Mouse (Mus musculus) stomach, embryonic 14.5 days (tissue): ENCODE data around the gene Sept9. TPM values are rescaled to one million over a fixed set of nuclear protein-coding genes. Genes with fewer than 3 reads are reported as not detected.
A peak's percentile ranks its signal among the peaks of the same experiment; 100 is the strongest.

ENCODE experiments used
- ATAC-seq: fragments of 200-750 bp; cut with Nextera tagmentation; 2 replicates; pipeline ENCODE4 v1.8.0; 2017; ENCODE audit warnings: low read depth, moderate TSS enrichment; ENCODE audit not compliant: insufficient number of reproducible peaks, insufficient read depth, low FRiP score
- H3K27ac ChIP-seq: fragments of 300-500 bp; sonication (generic); 2 replicates; pipeline ENCODE4 v1.5.1; 2014; ENCODE audit warnings: mild to moderate bottlenecking, low read length, moderate library complexity, mixed read lengths
- H3K27me3 ChIP-seq: fragments of 300-500 bp; sonication (generic); 2 replicates; pipeline ENCODE4 v1.6.1; 2014; ENCODE audit warnings: low read length, control low read depth, mixed read lengths; ENCODE audit not compliant: control insufficient read depth, insufficient read depth
- H3K36me3 ChIP-seq: fragments of 300-500 bp; sonication (generic); 2 replicates; pipeline ENCODE4 v1.6.1; 2014; ENCODE audit warnings: mild to moderate bottlenecking, control low read depth, low read length, moderate library complexity, mixed read lengths; ENCODE audit not compliant: control insufficient read depth, insufficient read depth
- H3K4me1 ChIP-seq: fragments of 300-500 bp; sonication (generic); 2 replicates; pipeline ENCODE4 v1.6.1; 2014; ENCODE audit warnings: low read length, control low read depth, mixed read lengths; ENCODE audit not compliant: control insufficient read depth, insufficient read depth
- H3K4me2 ChIP-seq: fragments of 300-500 bp; sonication (generic); replicated peaks from 2 replicates; pipeline ENCODE4 v1.6.1; 2014; ENCODE audit warnings: low read depth, low read length, control low read depth
- H3K4me3 ChIP-seq: fragments of 300-500 bp; sonication (generic); 2 replicates; pipeline ENCODE4 v1.5.1; 2014; ENCODE audit warnings: low read depth, low read length, control low read depth
- H3K9ac ChIP-seq: fragments of 300-500 bp; sonication (generic); replicated peaks from 2 replicates; pipeline ENCODE4 v1.6.1; 2014; ENCODE audit warnings: low read depth, mild to moderate bottlenecking, control low read depth, low read length, moderate library complexity, mixed read lengths
- H3K9me3 ChIP-seq: fragments of 300-500 bp; sonication (generic); 2 replicates; pipeline ENCODE4 v1.6.1; 2016; ENCODE audit warnings: low read depth, low read length, control low read depth; ENCODE audit not compliant: control insufficient read depth
- WGBS: fragments of 180-500 bp; shearing (Covaris S2); extraction: QIAGEN DNeasy Blood & Tissue Kit; methylation state at CpG from one replicate; pipeline ENCODE4 v1.1.7; 2014; 5-methylcytosine and 5-hydroxymethylcytosine counted together
- polyA plus RNA-seq: library from polyadenylated mRNA; unstranded; fragments of >200 nt; fragmentation: Nextera tagmentation; extraction: Ambion mirVana; gene quantifications from 2 replicates; pipeline ENCODE4 v1.2.1, GENCODE M21; 2014

Gene Sept9
- 106 and 109 TPM in 2 replicates for polyA plus RNA-seq

- no peaks in the 10 kb centered on the region for H3K9me3 ChIP-seq
- H3K9ac ChIP-seq, result peak within 1 kb of the TSS; percentile 46
- peak; percentile 42; the same call in 1 of the 2 replicates for ATAC-seq
- H3K4me2 ChIP-seq, result peak within 1 kb of the TSS; percentile 89
- H3K4me1 ChIP-seq, result peaks cover 16% of the 10 kb centered on the region
- no peaks in the 10 kb centered on the region for H3K36me3 ChIP-seq
- peak within 1 kb of the TSS; percentile 72; the same call in 1 of the 2 replicates for H3K27ac ChIP-seq
- 0 out of 2 replicates have a peak, but pooled peaks cover 3% of the 10 kb centered on the region for H3K27me3 ChIP-seq
- H3K4me3 ChIP-seq, result peak within 1 kb of the TSS; percentile 51
- under 1% methylated on average over 66 of the region's 70 CpGs for WGBS
These were observed at the start of gene Sept9 for GRCm38 (mm10) chr11:117199282-117200175. TSS of gene Sept9 (plus strand) at chr11:117199661.

- no peaks in the 10 kb centered on the region for H3K27me3 ChIP-seq
- 79% methylated on average over 9 of the region's 9 CpGs for WGBS
- H3K36me3 ChIP-seq, result peaks cover 77% of the 10 kb centered on the region
- no peak overlapping the region for H3K4me3 ChIP-seq
- no peak overlapping the region for H3K9ac ChIP-seq
- H3K27ac ChIP-seq, result no peak overlapping the region
- no peak for ATAC-seq
- H3K4me1 ChIP-seq, result 0 out of 2 replicates have a peak, but pooled peaks cover 3% of the 10 kb centered on the region
- no peak overlapping the region for H3K4me2 ChIP-seq
- no peaks in the 10 kb centered on the region for H3K9me3 ChIP-seq
These were observed 48.9 kb upstream of the Sept9 start for GRCm38 (mm10) chr11:117150467-117150966.

GRCm38 (mm10) chr11:117151461-117151860, 48.0 kb upstream of the Sept9 start:
- peaks cover 76% of the 10 kb centered on the region for H3K36me3 ChIP-seq
- H3K4me1 ChIP-seq, result peaks cover 9% of the 10 kb centered on the region; the same call in 1 of the 2 replicates
- no peak overlapping the region for H3K4me3 ChIP-seq
- H3K27me3 ChIP-seq, result no peaks in the 10 kb centered on the region
- no peak overlapping the region for H3K27ac ChIP-seq
- no peak overlapping the region for H3K9ac ChIP-seq
- WGBS, result 94% methylated on average over 7 of the region's 7 CpGs
- no peak overlapping the region for H3K4me2 ChIP-seq
- H3K9me3 ChIP-seq, result no peaks in the 10 kb centered on the region
- no peak for ATAC-seq

GRCm38 (mm10) chr11:117152541-117152940, 46.9 kb upstream of the Sept9 start:
- Histone ChIP-seq H3K4me1 (peaks cover 9% of the 10 kb centered on the region; the same call in 1 of the 2 replicates), H3K4me2 (no peak overlapping the region), H3K27me3 (no peaks in the 10 kb centered on the region), H3K27ac (no peak overlapping the region), H3K36me3 (peaks cover 75% of the 10 kb centered on the region), H3K4me3 (no peak overlapping the region), H3K9ac (no peak overlapping the region), H3K9me3 (no peaks in the 10 kb centered on the region)
- ATAC-seq, result no peak
- WGBS, result 86% methylated on average over 6 of the region's 6 CpGs

- Histone ChIP-seq H3K4me2 (no peak overlapping the region), H3K4me3 (no peak overlapping the region), H3K9me3 (no peaks in the 10 kb centered on the region), H3K9ac (no peak overlapping the region), H3K27ac (peak overlapping the region; percentile 69; the same call in 1 of the 2 replicates), H3K36me3 (peaks cover 65% of the 10 kb centered on the region), H3K27me3 (no peaks in the 10 kb centered on the region), H3K4me1 (peaks cover 9% of the 10 kb centered on the region; the same call in 1 of the 2 replicates)
- WGBS, result 68% methylated on average over 9 of the region's 9 CpGs
- ATAC-seq, result no peak
These were observed 45.9 kb upstream of the Sept9 start for GRCm38 (mm10) chr11:117153553-117153952.

- no peak overlapping the region for H3K4me3 ChIP-seq
- H3K27me3 ChIP-seq, result no peaks in the 10 kb centered on the region
- ATAC-seq, result peak; percentile 80
- no peak overlapping the region for H3K4me2 ChIP-seq
- peaks cover 58% of the 10 kb centered on the region for H3K36me3 ChIP-seq
- 41% methylated on average over 7 of the region's 7 CpGs for WGBS
- peak overlapping the region; percentile 63 for H3K27ac ChIP-seq
- H3K9ac ChIP-seq, result no peak overlapping the region
- no peaks in the 10 kb centered on the region for H3K9me3 ChIP-seq
- H3K4me1 ChIP-seq, result peaks cover 9% of the 10 kb centered on the region; the same call in 1 of the 2 replicates
These were observed 45.2 kb upstream of the Sept9 start for GRCm38 (mm10) chr11:117154088-117154815.

- Histone ChIP-seq H3K4me2 (no peak overlapping the region), H3K27me3 (no peaks in the 10 kb centered on the region), H3K4me1 (peaks cover 9% of the 10 kb centered on the region; the same call in 1 of the 2 replicates), H3K9ac (no peak overlapping the region), H3K36me3 (peaks cover 36% of the 10 kb centered on the region), H3K9me3 (no peaks in the 10 kb centered on the region), H3K4me3 (no peak overlapping the region), H3K27ac (no peak overlapping the region)
- WGBS, result 11% methylated on average over 13 of the region's 15 CpGs
- no peak for ATAC-seq
These were observed 42.7 kb upstream of the Sept9 start for GRCm38 (mm10) chr11:117156725-117157124.

- Histone ChIP-seq H3K36me3 (peaks cover 34% of the 10 kb centered on the region; the same call in 1 of the 2 replicates), H3K4me1 (peaks cover 6% of the 10 kb centered on the region; the same call in 1 of the 2 replicates), H3K27ac (no peak overlapping the region; the same call in 1 of the 2 replicates), H3K9me3 (no peaks in the 10 kb centered on the region), H3K27me3 (no peaks in the 10 kb centered on the region), H3K9ac (no peak overlapping the region), H3K4me2 (no peak overlapping the region), H3K4me3 (no peak overlapping the region)
- ATAC-seq, result no peak
- WGBS, result 73% methylated on average over 11 of the region's 11 CpGs
These were observed 41.1 kb upstream of the Sept9 start for GRCm38 (mm10) chr11:117158343-117158742.
